Mouse (Mus musculus): ENCODE results near the gene Lpin3.

GRCm38 (mm10) chr2:160918154-160918929, 37.9 kb downstream of the Lpin3 start:
- no peak for TF ChIP-seq GATA1 (IDR thresholded peaks at IDR 0.05; ENCODE audit: borderline replicate concordance, low read length)
- TF ChIP-seq FLI1 (IDR thresholded peaks at IDR 0.05; ENCODE audit: low read length), result no peak

Data from megakaryocyte, embryonic 14.5 days (primary cell).